Mouse (Mus musculus) urinary bladder, postnatal 25 days (tissue): ENCODE data around the gene Rtl1.

Source experiments
- DNase-seq: peaks from one replicate; pipeline ENCODE4 v3.0.0; 2022; ENCODE audit warnings: low spot score

The Rtl1 gene

DNA sequence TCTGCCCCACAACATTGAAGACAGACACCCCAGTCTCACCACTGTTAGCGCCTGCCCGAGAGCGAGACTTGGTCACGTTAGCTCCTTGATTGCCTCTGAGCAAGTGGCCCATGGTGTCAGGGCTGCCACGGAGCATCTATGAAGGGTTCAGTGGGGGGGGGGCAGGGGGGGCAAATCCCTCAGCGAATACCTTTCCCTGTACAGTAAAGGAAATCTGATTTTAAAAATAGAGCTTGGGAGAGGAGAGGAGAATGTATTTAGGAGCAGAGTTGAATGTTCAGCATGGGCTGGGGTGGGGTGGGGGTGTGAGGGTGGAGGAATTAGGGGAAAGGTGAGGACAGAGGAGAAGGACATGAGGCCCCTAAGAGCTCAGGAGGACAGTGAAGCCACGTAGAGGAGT lies at the start of gene Rtl1:
TSS of gene Rtl1 (minus strand) at position 101 of the 400 bp plus-strand sequence.
- no peak for DNase-seq

DNA sequence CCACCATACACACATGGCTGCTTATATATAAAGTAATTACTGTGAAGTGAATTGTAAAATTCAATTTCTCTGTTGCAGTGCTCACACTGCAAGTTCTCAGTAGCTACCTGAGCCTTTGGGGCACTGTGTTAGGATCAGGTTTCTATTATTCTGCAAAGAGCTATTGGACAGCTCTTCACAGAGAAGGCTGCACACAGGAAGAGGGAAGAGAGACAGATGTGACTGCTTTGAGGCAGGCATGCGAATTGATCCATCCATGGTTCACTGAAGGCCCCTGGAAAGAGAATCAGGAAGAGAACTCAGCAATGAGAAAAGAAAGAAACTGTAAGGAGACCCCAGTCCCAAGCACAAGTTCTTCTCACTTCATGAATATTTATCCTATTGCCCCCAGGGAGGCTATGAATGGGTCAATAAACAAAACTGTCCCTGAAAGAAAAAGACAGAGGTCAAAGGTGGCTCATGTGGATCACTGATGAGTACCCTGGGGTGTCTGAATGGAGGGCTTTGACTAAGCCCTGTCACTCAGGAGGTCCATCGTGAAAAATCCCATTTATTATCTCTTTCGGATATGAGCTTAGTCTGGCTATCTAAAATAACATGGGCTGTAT lies 40.5 kb upstream of the Rtl1 start:
- DNase-seq: no peak

- DNase-seq: no peak
Observed at GRCm38 (mm10) chr12:109632035-109632434, 31.9 kb upstream of the Rtl1 start.

- no peak for DNase-seq
Observed at GRCm38 (mm10) chr12:109628887-109629286, 28.8 kb upstream of the Rtl1 start.

GRCm38 (mm10) chr12:109626910-109627309 lies 26.8 kb upstream of the Rtl1 start:
- no peak for DNase-seq

- DNase-seq: no peak
Observed at GRCm38 (mm10) chr12:109620196-109620595, 20.1 kb upstream of the Rtl1 start.

- no peak for DNase-seq
Observed at GRCm38 (mm10) chr12:109617993-109618392, 17.9 kb upstream of the Rtl1 start.

- no peak for DNase-seq
Observed at GRCm38 (mm10) chr12:109617126-109617525, 17.0 kb upstream of the Rtl1 start.

DNA sequence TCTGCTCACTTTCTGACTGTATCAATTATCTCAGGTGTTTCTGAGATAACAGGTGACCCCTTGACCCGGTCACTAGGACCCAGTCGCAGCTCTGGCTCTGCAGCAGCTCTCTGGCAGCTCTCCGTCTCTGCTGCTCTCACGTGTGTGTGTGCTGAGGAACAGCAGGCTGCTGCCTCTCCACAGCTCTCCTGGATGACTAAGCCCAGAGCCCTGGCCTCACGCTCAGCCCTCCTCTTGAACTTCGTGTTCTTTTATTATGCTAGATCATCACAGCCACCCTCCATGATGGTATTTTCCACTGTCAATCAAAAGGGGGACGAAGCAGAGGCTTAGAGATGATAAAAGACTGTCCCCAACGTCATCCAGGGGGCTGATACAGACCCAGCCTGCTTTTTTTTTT lies 15.2 kb upstream of the Rtl1 start:
- no peak for DNase-seq

DNA sequence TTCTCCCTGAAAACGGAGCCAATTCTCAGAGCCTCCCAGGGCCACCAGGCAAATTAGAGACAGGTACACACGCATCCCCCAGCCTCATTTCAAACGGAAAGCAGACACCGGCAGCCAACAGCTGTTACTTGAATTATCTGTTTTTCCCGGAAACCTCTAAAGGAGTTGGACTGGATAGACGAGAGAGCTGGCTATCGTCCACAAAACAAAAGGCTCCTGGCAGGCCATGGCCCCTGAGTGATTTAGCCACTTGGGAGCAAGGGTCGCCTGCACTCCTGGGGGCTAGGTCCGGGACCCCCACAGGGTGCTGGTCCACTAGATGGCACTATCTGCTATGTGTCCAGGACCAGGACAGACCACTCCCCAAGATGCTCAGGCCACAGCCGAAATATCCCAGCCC lies 14.3 kb upstream of the Rtl1 start:
- no peak for DNase-seq

- no peak for DNase-seq
Observed at GRCm38 (mm10) chr12:109612392-109613385, 12.6 kb upstream of the Rtl1 start.

DNA sequence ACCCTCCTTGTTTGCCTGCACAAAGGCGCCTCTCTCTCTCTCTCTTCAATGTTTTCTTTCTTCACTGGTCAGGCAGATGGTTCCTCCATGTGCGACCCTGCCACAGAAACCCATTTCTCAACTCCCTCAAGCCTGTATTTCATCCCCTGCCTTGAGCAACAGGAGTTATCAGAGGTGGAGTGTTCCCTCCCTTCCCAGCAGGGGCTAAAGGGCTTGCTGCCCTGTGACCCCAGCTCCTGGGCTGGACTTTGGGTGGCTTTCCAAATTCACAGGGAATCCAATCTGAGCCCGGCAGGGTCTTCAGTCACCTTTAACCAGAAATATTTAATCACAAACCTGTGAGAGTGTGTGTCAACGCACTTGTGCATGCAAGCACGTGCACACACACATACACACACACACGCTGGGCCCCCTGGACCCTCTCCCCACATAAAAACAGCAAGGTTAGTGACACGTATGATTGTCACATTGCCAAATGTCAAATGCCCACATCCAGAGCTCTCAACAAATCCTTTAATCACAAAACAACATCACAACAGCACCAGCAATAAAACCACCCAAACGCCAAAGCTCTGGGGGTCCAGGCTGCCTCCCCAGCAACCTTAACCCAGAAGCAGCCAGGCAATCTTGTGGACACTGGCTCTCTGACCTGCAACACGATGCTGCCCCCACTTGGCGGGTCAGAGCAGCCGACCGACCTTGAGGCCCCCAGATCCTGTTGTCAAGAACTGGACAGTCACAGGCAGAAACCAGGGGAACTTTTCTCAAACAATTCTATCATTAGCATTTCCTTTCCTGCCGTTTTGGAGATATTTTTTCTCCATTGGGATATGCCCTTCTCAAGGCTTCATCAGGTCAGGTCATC lies 8.7 kb upstream of the Rtl1 start:
- no peak for DNase-seq

- no peak for DNase-seq
Observed at GRCm38 (mm10) chr12:109607953-109608352, 7.8 kb upstream of the Rtl1 start.

DNA sequence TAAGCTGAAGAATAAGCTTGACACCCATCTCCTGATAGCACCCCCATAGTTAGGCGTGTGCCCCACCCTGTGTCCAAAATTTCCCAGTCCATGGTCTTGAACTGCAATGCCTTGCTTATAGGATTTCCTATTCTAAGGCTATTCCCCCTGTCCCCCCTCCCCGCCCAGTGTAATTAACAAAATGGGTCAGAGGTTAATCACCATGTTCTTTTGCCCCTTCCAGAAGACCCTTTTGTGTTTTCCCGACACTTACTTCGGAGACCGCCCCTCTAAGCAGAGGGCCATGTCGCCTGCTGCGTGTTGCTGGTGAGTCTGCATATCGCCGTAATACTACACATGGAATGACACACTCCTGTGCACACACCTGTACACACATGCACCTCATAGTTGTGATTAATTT lies 7.1 kb upstream of the Rtl1 start:
- no peak for DNase-seq

DNA sequence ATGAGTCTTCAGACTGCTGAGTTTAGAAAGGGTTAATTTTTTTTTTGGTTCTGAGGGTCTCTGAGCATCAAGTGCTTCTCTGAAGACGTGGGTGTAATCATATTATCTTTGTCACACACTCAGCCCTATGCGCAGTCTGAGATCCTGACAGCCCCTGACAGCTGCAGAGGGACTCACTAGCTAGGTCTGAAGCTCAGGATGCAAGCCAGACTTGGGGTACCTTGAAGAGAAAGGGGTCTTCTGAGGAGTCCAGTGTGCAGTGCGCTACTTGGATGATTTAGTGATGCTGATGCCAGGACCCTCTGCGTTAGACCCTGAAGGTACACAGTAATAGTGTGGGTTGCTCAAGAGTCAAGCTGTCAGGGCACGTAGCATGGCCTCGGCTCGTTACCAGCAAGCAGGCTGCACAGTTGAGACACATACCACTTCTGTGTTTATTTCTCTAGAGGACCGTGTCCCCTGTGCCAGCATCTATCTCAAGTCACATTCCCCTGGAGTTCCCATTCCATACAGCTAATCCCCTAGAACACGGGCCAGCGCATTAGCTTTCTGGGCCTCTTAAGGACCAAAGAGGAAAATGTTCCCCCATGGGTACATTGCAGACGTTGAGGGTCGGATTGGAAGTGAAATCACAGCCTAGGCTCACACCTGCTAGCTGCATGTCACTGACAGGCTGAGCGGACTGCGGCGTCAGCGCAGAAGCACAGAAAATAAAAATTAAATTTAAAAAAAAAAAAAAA lies 5.0 kb upstream of the Rtl1 start:
- no peak for DNase-seq

GRCm38 (mm10) chr12:109598551-109599250 lies 1.4 kb downstream of the Rtl1 start:
- DNase-seq: no peak

GRCm38 (mm10) chr12:109596726-109597125 lies 3.4 kb downstream of the Rtl1 start:
- no peak for DNase-seq

DNA sequence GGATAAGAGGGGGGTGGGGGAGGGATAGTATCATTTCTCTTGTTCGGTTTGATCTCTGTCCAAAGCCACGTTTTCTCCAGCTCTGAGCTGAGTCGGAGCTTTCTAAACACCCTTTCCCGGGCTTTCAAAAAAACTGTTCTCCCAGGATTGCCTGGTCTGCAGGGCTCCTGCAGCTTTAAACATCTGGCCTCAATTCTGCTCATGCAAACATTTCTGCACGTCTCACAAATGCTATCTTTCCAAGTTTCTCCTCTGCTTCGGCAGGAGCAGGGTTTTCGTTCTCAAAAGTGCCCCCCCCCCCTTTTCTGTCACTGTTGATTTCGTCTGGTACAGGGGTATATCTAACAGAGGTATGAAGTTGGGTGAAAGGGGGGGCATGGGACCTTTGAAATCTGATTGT lies 3.9 kb downstream of the Rtl1 start:
- DNase-seq: no peak

- DNase-seq: no peak
Observed at GRCm38 (mm10) chr12:109595753-109596152, 4.4 kb downstream of the Rtl1 start.

GRCm38 (mm10) chr12:109594961-109595360 lies 5.2 kb downstream of the Rtl1 start:
- DNase-seq: no peak

- DNase-seq: no peak
Observed at GRCm38 (mm10) chr12:109582185-109582584, 17.9 kb downstream of the Rtl1 start.
